Mouse (Mus musculus) ES-E14 (cell line): ENCODE results near the gene Safb2. TPM values are rescaled to one million over a fixed set of nuclear protein-coding genes. Genes with fewer than 3 reads are reported as not detected.

Experiments used
- DNase-seq: peaks from one replicate; pipeline ENCODE4 v3.0.0-alpha.2; 2013; ENCODE audit warnings: low read depth, low spot score
- H3K27ac ChIP-seq: 2 replicates; pipeline ENCODE4 v1.5.1; 2012; ENCODE audit warnings: low read depth, mild to moderate bottlenecking, low read length, moderate library complexity, mixed read lengths; ENCODE audit not compliant: poor library complexity, insufficient read depth, severe bottlenecking
- H3K36me3 ChIP-seq: 2 replicates; pipeline ENCODE4 v1.6.1; 2012; ENCODE audit warnings: mild to moderate bottlenecking, low read length, moderate library complexity, mixed read lengths; ENCODE audit not compliant: control insufficient read depth, poor library complexity, insufficient read depth, severe bottlenecking
- H3K4me1 ChIP-seq, 2 experiments: fragments of 150-350 bp in 1 of 2; sonication (generic) in 1 of 2; 2 replicates each; pipeline ENCODE4 v1.6.1; 2012; ENCODE audit warnings: low read length in 2 of 2, mild to moderate bottlenecking in 1 of 2, mixed read lengths in 1 of 2; ENCODE audit not compliant: control insufficient read depth in 2 of 2, insufficient read depth in 2 of 2, poor library complexity in 1 of 2
- H3K4me3 ChIP-seq, 2 experiments: fragments of 150-350 bp in 1 of 2; sonication (generic) in 1 of 2; 2 replicates each; pipeline ENCODE4 v1.5.1; 2012; ENCODE audit warnings: low read length in 2 of 2, low read depth in 1 of 2, mild to moderate bottlenecking in 1 of 2, mixed read lengths in 1 of 2; ENCODE audit not compliant: insufficient read depth in 1 of 2, poor library complexity in 1 of 2, severe bottlenecking in 1 of 2
- H3K9ac ChIP-seq: 2 replicates; pipeline ENCODE4 v1.6.1; 2012; ENCODE audit warnings: low read depth, mild to moderate bottlenecking, low read length, mixed read lengths; ENCODE audit not compliant: poor library complexity, insufficient read depth, severe bottlenecking
- H3K9me3 ChIP-seq: fragments of 150-350 bp; sonication (generic); 2 replicates; pipeline ENCODE4 v1.6.1; 2012; ENCODE audit warnings: low read depth, mild to moderate bottlenecking, low read length; ENCODE audit not compliant: control insufficient read depth, insufficient read depth
- CHD2 ChIP-seq: IDR thresholded peaks from 2 replicates; pipeline ENCODE4 v1.6.1; 2014; ENCODE audit warnings: mild to moderate bottlenecking, low read depth, low read length, inconsistent platforms
- HCFC1 ChIP-seq: IDR thresholded peaks from 2 replicates; pipeline ENCODE4 v1.6.1; 2012; ENCODE audit warnings: low read length, inconsistent platforms, borderline replicate concordance; ENCODE audit not compliant: insufficient read depth
- MAFK ChIP-seq: IDR thresholded peaks from 2 replicates; pipeline ENCODE4 v1.6.1; 2014; ENCODE audit warnings: mild to moderate bottlenecking, low read depth, low read length, inconsistent platforms; ENCODE audit not compliant: insufficient read depth
- ZC3H11A ChIP-seq: IDR thresholded peaks from 2 replicates; pipeline ENCODE4 v1.6.1; 2012; ENCODE audit warnings: low read depth, mild to moderate bottlenecking, inconsistent platforms, low read length, borderline replicate concordance
- ZNF384 ChIP-seq: IDR thresholded peaks from 2 replicates; pipeline ENCODE4 v1.6.1; 2012; ENCODE audit warnings: low read depth, low read length, inconsistent platforms
- in situ Hi-C, 2 experiments: fragments of 600-800 bp; cut with MboI; formaldehyde crosslinking; loops; one replicate each; pipeline ENCODE4 v1.15.1; 2025; ENCODE audit warnings: low sequenced_read_pairs in 2 of 2, inconsistent platforms in 1 of 2; ENCODE audit not compliant: unreplicated experiment in 2 of 2
- total RNA-seq: library from RNA; depleted of rRNA; stranded (reverse); fragments of 300-350 nt; gene quantifications from 2 replicates; pipeline ENCODE4 v1.2.3, GENCODE M21; 2012

Gene Safb2
- total RNA-seq, 1 experiment = 113 TPM

GRCm38 (mm10) chr17:56627530-56628277 lies 43.3 kb upstream of the Safb2 start, which contains the start of gene Catsperd:
Gene Catsperd, plus strand, starts transcription at chr17:56628143.
- no peak for DNase-seq
- in situ Hi-C loops = no loop called here
- TF ChIP-seq ZNF384 (no peak), ZC3H11A (no peak), HCFC1 (no peak), MAFK (no peak), CHD2 (no peak)

GRCm38 (mm10) chr17:56626754-56627470 lies 42.5 kb upstream of the Safb2 start, which contains the start of gene Lonp1:
Gene Lonp1, minus strand, starts transcription at chr17:56626887.
- H3K9ac ChIP-seq = peak within 1 kb of the TSS; percentile 96
- in situ Hi-C loops = no loop called here
- TF ChIP-seq HCFC1 = peak; percentile 86
- no peak for TF ChIP-seq ZC3H11A
- no peaks in the 10 kb centered on the region for H3K9me3 ChIP-seq
- DNase-seq = peak; percentile 97
- peaks cover 5 to 6% of the 10 kb centered on the region in 2 experiments; a peak in 2 of 4 replicates for H3K4me1 ChIP-seq
- peaks cover 17% of the 10 kb centered on the region for H3K36me3 ChIP-seq
- H3K27ac ChIP-seq = peak within 1 kb of the TSS; percentile 44
- H3K4me3 ChIP-seq = peak within 1 kb of the TSS; percentile 85 to 97

More at GRCm38 (mm10) chr17:56627530-56628277, 43.3 kb upstream of the Safb2 start, which contains the start of gene Catsperd:
- Histone ChIP-seq H3K36me3 (peaks cover 10% of the 10 kb centered on the region), H3K4me1 (peaks cover 7 to 9% of the 10 kb centered on the region in 2 experiments; a peak in 3 of 4 replicates), H3K27ac (peak within 1 kb of the TSS; percentile 4), H3K9me3 (no peaks in the 10 kb centered on the region), H3K4me3 (peak within 1 kb of the TSS; percentile 43 to 85), H3K9ac (peak within 1 kb of the TSS; percentile 37)

GRCm38 (mm10) chr17:56626260-56626659 lies 41.9 kb upstream of the Safb2 start:
- DNase-seq = no peak
- Histone ChIP-seq H3K9ac (peak overlapping the region; percentile 96), H3K36me3 (peaks cover 22% of the 10 kb centered on the region), H3K9me3 (no peaks in the 10 kb centered on the region), H3K4me1 (peaks cover 1 to 6% of the 10 kb centered on the region in 2 experiments; a peak in 2 of 4 replicates), H3K27ac (peak overlapping the region; percentile 44; the same call in 1 of the 2 replicates), H3K4me3 (peak overlapping the region; percentile 85 to 97)
- in situ Hi-C loops = no loop called here
- no peak for TF ChIP-seq MAFK
- no peak for TF ChIP-seq ZC3H11A
- TF ChIP-seq HCFC1 = no peak
- TF ChIP-seq ZNF384 = no peak
- TF ChIP-seq CHD2 = no peak

- Histone ChIP-seq H3K4me3 (peak overlapping the region in 1 of 2 experiments; percentile 85; a peak in 1 of 4 replicates), H3K4me1 (peaks cover 0 to 6% of the 10 kb centered on the region in 2 experiments; a peak in 1 of 4 replicates), H3K9me3 (no peaks in the 10 kb centered on the region), H3K36me3 (peaks cover 26% of the 10 kb centered on the region), H3K27ac (no peak overlapping the region), H3K9ac (no peak overlapping the region)
- no peak for DNase-seq
- TF ChIP-seq MAFK = no peak
- TF ChIP-seq ZNF384 = no peak
- TF ChIP-seq CHD2 = no peak
- no peak for TF ChIP-seq HCFC1
- TF ChIP-seq ZC3H11A = no peak
- in situ Hi-C loops = no loop called here
Observed at GRCm38 (mm10) chr17:56625495-56625894, 41.1 kb upstream of the Safb2 start.
